Mouse (Mus musculus): ENCODE results near the gene Rrbp1. TPM values are rescaled to one million over a fixed set of nuclear protein-coding genes. Genes with fewer than 3 reads are reported as not detected.
A peak's percentile ranks its signal among the peaks of the same experiment; 100 is the strongest.

The Rrbp1 gene
- polyA plus RNA-seq, 1 experiment from 2014 or later = 18.1 TPM

DNA sequence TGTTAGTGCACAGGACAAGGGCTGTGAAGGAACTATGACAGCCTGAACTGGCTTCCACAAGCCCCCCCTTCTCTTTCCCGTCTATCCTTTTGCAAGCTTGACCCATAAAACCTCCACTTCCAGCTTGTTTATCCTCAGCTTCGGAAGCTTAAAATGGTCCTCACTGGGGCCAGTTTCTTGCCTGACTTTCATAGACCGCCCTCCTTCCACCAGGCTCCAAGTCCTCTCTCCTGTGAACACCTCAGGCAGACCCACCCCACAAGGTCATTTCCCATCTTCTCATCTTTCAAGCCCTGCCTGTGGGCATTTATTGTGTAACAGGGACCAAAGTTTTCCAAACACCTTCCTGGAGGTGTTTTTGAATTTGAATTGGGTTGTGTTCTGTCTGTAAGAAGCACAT is 11.4 kb upstream of the Rrbp1 start:
- no peak for ATAC-seq (replicated peaks)
- Histone ChIP-seq H3K27me3 (no peaks in the 10 kb centered on the region), H3K9me3 (no peaks in the 10 kb centered on the region)

DNA sequence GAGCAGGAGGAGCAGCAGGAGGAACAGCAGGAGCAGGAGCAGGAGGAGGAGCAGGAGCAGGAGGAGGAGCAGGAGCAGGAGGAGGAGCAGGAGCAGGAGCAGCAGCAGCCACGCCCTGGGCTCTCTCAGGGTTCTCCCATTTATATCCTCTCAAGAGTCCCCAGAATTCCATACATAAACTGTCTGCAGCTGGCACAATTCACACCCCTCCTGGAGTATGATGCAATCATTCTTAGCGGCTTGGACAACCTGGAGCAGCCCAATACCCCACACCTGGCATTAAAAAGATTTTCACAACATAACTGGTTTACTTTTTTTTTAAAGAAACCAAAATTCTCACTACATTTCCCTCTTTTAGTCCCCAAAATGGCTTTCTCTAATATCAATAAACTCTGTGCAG is 8.9 kb upstream of the Rrbp1 start:
- H3K27me3 ChIP-seq = no peaks in the 10 kb centered on the region
- H3K9me3 ChIP-seq = no peaks in the 10 kb centered on the region
- no peak overlapping the region for H3K4me2 ChIP-seq (replicated peaks)
- no peak for ATAC-seq (replicated peaks)
- no peak overlapping the region for H3K9ac ChIP-seq (replicated peaks)
- H3K36me3 ChIP-seq = no peaks in the 10 kb centered on the region
- H3K4me1 ChIP-seq = no peaks in the 10 kb centered on the region
- no peak overlapping the region for H3K27ac ChIP-seq (replicated peaks)
- no peak overlapping the region for H3K4me3 ChIP-seq
- 73% methylated on average over 2 of the region's 2 CpGs for WGBS

More for the DNA sequence above, 11.4 kb upstream of the Rrbp1 start:
- 67% methylated on average over 3 of the region's 3 CpGs for WGBS
- Histone ChIP-seq H3K4me2 (replicated peaks) (no peak overlapping the region), H3K9ac (replicated peaks) (no peak overlapping the region), H3K36me3 (no peaks in the 10 kb centered on the region), H3K27ac (replicated peaks) (no peak overlapping the region), H3K4me1 (no peaks in the 10 kb centered on the region), H3K4me3 (no peak overlapping the region)

DNA sequence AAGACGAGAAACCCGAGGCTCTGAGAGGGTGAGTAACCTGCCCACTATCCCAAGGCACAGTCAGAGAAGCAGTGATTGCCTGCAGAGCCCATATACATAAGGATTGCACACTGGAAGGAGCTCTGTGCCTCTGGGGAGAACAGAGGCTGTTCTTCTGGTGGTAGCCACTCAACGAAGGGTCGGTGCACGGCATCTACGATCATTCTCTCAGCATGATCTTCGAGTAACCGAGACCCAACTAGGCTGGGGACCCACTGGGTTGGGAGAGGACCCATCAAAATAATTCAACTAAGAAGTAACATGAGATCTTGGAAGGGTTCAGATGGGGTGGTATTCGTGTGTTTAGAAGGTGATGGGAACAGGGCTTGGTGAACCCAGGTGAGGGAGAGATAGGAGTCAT is 4.8 kb upstream of the Rrbp1 start:
- no peaks in the 10 kb centered on the region for H3K36me3 ChIP-seq
- no peaks in the 10 kb centered on the region for H3K4me1 ChIP-seq
- WGBS = 90% methylated on average over 9 of the region's 9 CpGs
- no peak for ATAC-seq (replicated peaks)
- H3K9ac ChIP-seq (replicated peaks) = no peak overlapping the region
- H3K27ac ChIP-seq (replicated peaks) = no peak overlapping the region
- no peak overlapping the region for H3K4me2 ChIP-seq (replicated peaks)
- no peaks in the 10 kb centered on the region for H3K9me3 ChIP-seq
- H3K4me3 ChIP-seq = no peak overlapping the region
- H3K27me3 ChIP-seq = no peaks in the 10 kb centered on the region

DNA sequence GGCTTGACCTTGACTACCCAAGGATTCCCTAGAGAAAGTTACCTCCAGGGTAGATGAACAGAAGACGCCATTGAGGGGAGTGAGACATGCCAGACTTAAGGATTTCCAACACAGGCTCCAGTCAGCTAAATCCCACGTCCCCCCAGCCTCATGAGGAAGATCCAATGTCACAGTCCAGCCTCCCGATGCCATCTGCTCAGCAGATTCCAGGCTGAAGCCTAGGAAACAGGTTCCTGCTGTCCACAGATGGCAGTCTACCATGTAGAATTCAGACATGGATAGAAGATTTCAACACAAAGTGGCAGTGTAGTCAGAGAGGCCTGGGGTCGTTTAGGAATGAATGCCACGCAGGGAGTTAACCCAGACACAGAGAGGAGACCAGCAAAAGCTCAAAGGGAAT is 3.4 kb upstream of the Rrbp1 start:
- 63% methylated on average over 5 of the region's 5 CpGs for WGBS
- H3K36me3 ChIP-seq = no peaks in the 10 kb centered on the region
- no peaks in the 10 kb centered on the region for H3K9me3 ChIP-seq
- no peak overlapping the region for H3K4me3 ChIP-seq
- ATAC-seq (replicated peaks) = no peak
- H3K9ac ChIP-seq (replicated peaks) = no peak overlapping the region
- peaks cover 11% of the 10 kb centered on the region for H3K4me1 ChIP-seq
- no peaks in the 10 kb centered on the region for H3K27me3 ChIP-seq
- H3K27ac ChIP-seq (replicated peaks) = no peak overlapping the region
- no peak overlapping the region for H3K4me2 ChIP-seq (replicated peaks)

DNA sequence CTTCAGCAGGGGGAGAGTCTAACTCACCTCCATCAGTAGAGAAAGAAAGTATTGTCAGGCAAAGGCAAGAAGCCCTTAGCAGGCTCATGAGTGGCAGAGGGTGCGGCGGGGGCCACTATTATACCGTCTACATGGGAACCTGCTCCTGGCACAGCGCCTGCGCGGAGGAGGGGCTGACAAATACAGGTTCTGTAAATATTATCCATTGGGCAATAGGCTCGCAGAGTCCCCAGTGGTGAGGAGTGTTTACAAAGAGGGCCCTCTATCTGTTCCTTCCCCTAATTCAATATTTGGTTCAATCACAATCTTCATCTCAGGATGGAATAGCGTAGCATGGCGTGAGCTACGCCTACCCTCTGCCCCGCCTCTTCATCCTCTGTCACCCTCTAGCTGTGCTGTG is 3.0 kb upstream of the Rrbp1 start:
- Histone ChIP-seq H3K36me3 (no peaks in the 10 kb centered on the region), H3K27me3 (no peaks in the 10 kb centered on the region), H3K4me2 (replicated peaks) (no peak overlapping the region), H3K4me1 (peaks cover 11% of the 10 kb centered on the region), H3K27ac (replicated peaks) (no peak overlapping the region), H3K9ac (replicated peaks) (no peak overlapping the region), H3K9me3 (no peaks in the 10 kb centered on the region), H3K4me3 (no peak overlapping the region)
- 87% methylated on average over 11 of the region's 11 CpGs for WGBS
- no peak for ATAC-seq (replicated peaks)

DNA sequence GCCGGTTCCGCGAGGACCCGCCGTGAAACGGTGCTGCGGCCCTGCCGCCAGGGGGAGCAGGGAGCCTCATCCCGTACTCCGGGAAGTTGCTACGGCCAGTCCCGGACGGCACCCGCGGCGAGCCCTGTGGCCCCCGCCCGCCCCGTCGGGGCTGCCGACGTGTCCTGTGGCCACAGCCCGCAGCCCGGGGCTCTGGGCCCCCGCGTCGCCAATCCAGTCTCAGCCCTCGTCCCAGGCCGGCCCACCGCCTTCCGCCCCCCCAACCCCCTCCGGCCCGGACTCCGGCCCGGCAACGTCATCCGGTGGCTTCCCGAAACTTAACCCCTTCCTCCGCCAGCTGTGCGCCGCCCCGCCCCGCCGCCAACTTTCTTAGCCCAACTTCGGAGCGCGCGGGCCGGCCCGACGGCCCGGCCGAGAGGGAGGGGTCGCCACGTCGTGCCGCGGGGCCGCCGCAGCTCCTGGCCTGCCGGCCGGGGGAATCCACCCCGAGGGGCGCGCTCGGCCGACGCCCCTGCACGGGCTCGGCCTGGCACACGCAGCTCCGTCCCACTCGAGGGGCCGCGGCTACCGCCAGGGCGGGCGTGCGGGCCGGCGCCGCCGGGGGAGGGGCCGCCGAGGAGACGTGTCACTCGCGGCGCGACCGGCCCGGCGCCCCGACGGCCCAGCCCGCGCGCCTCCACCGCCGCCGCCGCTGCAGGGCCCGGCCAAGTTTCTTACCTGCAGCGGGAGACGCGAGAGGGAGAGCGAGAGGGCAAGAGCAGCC is 600 bp downstream of the Rrbp1 start:
- peak overlapping the region; percentile 85 for H3K4me3 ChIP-seq
- H3K4me1 ChIP-seq = peaks cover 11% of the 10 kb centered on the region
- ATAC-seq (replicated peaks) = peak; percentile 35
- 0% methylated on average over 78 of the region's 107 CpGs for WGBS
- H3K36me3 ChIP-seq = no peaks in the 10 kb centered on the region
- H3K4me2 ChIP-seq (replicated peaks) = peak overlapping the region; percentile 68
- H3K9me3 ChIP-seq = no peaks in the 10 kb centered on the region
- H3K27me3 ChIP-seq = no peaks in the 10 kb centered on the region
- H3K9ac ChIP-seq (replicated peaks) = peak overlapping the region; percentile 68
- peak overlapping the region; percentile 80 for H3K27ac ChIP-seq (replicated peaks)

DNA sequence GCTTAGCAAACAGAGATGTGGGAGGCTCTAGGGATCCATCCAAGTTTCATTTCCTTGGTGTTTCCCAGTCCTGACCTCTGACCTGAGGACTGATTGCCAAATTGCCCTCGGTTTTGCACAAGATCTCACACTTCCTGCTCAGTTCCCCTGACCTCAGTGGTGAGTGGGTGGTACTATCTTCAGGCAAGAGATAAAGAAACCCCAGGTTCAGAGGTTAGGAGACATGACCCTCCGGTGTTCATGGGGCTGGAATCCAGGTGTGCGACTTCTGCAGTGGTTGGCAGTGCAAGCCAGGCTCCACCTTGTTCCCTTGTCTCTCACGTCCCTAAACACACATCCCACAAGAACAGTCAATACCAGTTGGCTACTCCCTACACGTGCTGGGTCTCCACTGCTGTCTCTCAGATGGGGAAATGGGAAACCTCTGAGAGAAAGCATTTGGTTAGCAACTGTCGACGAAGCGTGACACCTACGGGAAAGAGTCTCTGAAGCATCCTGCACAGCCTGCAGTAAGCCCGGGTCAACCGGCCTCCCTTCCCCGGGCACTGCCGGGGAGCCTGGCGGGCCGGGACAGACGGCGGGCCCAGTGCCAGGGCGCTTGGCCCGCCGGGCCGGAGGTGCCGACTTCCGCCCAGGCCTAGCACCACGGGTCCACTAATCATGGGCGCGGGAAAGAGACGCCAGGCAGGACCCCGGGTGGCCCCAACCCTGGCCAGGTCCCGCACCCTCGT is 1.3 kb downstream of the Rrbp1 start:
- WGBS = 5% methylated on average over 30 of the region's 30 CpGs
- Histone ChIP-seq H3K4me1 (peaks cover 11% of the 10 kb centered on the region), H3K27me3 (no peaks in the 10 kb centered on the region), H3K4me3 (peak overlapping the region; percentile 85), H3K27ac (replicated peaks) (peak overlapping the region; percentile 42; the same call in 1 of the 2 replicates), H3K4me2 (replicated peaks) (peak overlapping the region; percentile 68), H3K9ac (replicated peaks) (peak overlapping the region; percentile 68), H3K9me3 (no peaks in the 10 kb centered on the region), H3K36me3 (no peaks in the 10 kb centered on the region)
- ATAC-seq (replicated peaks) = peak; percentile 0; the same call in 1 of the 2 replicates

DNA sequence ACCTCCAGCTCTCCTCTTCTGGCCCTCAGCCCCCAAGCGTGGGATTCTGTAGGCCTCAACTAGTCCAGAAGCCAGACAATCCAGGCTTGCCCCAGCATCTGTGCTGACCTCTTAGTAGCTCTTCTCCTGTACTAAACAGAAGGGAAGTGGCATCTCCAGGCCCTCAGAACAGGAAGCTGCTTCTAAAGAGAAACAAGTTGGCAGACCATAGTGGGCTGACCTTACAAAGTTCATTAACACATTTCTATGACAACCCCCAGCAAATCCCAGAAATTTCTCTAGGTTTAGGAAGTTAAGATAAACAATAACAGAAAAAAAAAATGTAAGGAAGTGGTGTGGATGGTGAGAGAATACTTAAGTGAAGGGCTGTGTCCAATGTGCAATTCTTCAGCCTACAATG is 2.0 kb downstream of the Rrbp1 start:
- H3K27me3 ChIP-seq = no peaks in the 10 kb centered on the region
- peaks cover 11% of the 10 kb centered on the region for H3K4me1 ChIP-seq
- H3K9me3 ChIP-seq = no peaks in the 10 kb centered on the region
- no peak overlapping the region for H3K27ac ChIP-seq (replicated peaks)
- H3K4me3 ChIP-seq = no peak overlapping the region
- no peak overlapping the region for H3K9ac ChIP-seq (replicated peaks)
- WGBS = 89% methylated on average over 1 of the region's 1 CpGs
- H3K4me2 ChIP-seq (replicated peaks) = no peak overlapping the region
- H3K36me3 ChIP-seq = no peaks in the 10 kb centered on the region
- no peak for ATAC-seq (replicated peaks)

DNA sequence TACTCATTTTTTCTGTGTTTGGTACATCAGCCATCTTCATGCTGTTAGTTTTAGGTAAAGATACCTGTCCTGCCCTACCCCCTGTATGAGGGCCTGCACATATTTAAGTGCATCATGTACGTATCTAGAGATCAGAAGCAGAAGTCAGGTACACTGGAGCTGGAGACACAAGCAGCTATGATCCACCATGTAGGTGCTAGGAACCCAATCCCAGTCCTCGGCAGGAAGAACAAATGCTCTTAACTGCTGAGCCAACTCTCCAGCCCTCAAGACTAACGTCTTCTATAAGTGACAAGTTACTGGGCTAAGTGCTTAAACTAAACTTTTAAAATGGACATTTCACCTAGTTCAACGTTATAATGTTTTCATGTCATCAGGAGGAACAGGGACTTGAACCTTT is 3.9 kb downstream of the Rrbp1 start:
- no peak overlapping the region for H3K4me2 ChIP-seq (replicated peaks)
- H3K9ac ChIP-seq (replicated peaks) = no peak overlapping the region
- no peaks in the 10 kb centered on the region for H3K36me3 ChIP-seq
- no peak overlapping the region for H3K27ac ChIP-seq (replicated peaks)
- H3K4me1 ChIP-seq = peaks cover 16% of the 10 kb centered on the region
- no peak for ATAC-seq (replicated peaks)
- no peak overlapping the region for H3K4me3 ChIP-seq
- H3K27me3 ChIP-seq = no peaks in the 10 kb centered on the region
- 90% methylated on average over 4 of the region's 4 CpGs for WGBS
- no peaks in the 10 kb centered on the region for H3K9me3 ChIP-seq

DNA sequence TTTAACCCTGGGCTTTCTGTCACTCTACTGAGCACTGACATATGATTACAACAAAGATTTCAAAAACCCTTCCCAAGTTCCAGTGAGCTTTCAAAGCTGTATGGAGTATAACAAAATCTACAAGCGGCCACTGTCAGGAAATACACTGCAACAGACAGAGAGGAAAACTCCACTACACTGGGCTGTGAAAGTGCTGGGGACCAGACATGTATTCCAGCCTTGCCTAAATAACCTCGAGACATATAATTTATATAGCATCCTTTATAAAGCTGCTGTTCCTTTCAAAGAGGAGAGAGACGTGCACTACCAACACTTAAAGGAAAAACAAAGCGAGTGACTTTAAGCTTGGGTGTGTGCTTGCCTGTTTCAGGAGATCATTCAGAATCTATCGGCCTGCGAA is 4.4 kb downstream of the Rrbp1 start:
- Histone ChIP-seq H3K9ac (replicated peaks) (no peak overlapping the region), H3K9me3 (no peaks in the 10 kb centered on the region), H3K27ac (replicated peaks) (no peak overlapping the region), H3K27me3 (no peaks in the 10 kb centered on the region), H3K4me3 (no peak overlapping the region), H3K4me2 (replicated peaks) (no peak overlapping the region), H3K36me3 (no peaks in the 10 kb centered on the region), H3K4me1 (peaks cover 16% of the 10 kb centered on the region)
- no peak for ATAC-seq (replicated peaks)
- WGBS = 96% methylated on average over 6 of the region's 6 CpGs

DNA sequence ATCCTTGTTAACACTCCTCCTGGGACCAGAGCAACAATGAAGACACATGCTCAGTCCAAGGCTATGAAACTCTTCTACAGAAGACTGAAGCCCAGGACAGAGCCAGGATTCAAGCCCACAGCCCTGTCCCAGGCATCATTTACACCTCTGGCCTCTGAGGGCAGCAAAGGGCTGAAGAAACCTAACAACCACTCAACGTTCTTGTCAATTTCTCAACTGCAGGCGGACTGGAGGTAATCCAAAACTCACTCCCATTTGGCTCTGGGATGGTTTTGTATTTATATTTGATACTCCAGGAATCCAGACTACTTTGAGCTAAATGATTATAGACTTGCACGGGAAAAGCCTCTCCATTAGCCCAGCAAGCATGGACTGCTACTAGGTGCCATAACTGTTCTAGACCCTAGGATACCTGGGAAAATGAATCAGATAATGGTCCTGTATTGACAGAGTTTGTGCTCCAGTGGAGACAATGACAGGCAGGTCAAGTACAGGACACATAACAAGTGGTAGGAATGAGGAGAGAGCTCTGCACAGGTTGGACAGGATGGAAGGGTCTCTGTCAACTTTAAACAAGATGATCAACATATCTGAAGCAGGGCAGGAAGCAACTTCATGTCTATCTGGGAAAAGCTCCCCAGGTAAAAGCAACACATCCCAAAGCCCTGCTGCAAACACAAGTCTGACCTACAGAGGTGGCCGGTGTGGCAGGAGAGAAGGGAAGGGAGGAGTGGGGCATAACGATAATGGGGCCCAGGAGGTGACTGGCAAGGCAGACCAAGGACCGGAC is 5.7 kb downstream of the Rrbp1 start:
- H3K4me2 ChIP-seq (replicated peaks) = no peak overlapping the region
- no peak for ATAC-seq (replicated peaks)
- H3K4me1 ChIP-seq = peaks cover 13% of the 10 kb centered on the region
- no peak overlapping the region for H3K27ac ChIP-seq (replicated peaks)
- no peaks in the 10 kb centered on the region for H3K27me3 ChIP-seq
- H3K9me3 ChIP-seq = no peaks in the 10 kb centered on the region
- no peak overlapping the region for H3K4me3 ChIP-seq
- 85% methylated on average over 6 of the region's 6 CpGs for WGBS
- H3K36me3 ChIP-seq = no peaks in the 10 kb centered on the region
- H3K9ac ChIP-seq (replicated peaks) = no peak overlapping the region

DNA sequence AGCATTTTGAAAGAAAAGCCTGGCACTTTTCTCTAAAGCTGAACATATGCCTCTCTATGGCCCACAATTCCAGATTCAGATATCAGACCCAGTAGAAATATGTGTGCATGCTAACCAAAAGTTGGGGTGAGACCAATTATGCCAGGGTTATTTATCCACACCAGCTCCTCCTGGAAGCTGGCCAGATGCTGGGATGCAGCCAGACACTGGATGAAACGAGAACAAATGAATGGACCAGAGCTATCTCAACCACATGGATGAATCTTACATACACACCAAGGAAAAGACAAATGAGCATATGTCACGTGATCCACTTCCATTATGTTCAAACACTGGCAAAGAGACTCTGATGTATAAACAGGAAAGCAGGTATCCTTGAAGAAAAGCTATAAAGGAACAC is 7.5 kb downstream of the Rrbp1 start:
- Histone ChIP-seq H3K36me3 (no peaks in the 10 kb centered on the region), H3K27me3 (no peaks in the 10 kb centered on the region), H3K9me3 (no peaks in the 10 kb centered on the region), H3K9ac (replicated peaks) (no peak overlapping the region), H3K4me1 (peaks cover 5% of the 10 kb centered on the region), H3K4me2 (replicated peaks) (no peak overlapping the region), H3K27ac (replicated peaks) (no peak overlapping the region), H3K4me3 (no peak overlapping the region)
- WGBS = 37% methylated on average over 2 of the region's 2 CpGs
- no peak for ATAC-seq (replicated peaks)

Measured in forebrain, embryonic 15.5 days (tissue).